Mouse (Mus musculus): ENCODE results near the gene Trpc4ap. TPM values are rescaled to one million over a fixed set of nuclear protein-coding genes. Genes with fewer than 3 reads are reported as not detected.

Trpc4ap gene
- polyA plus RNA-seq, 1 experiment from 2014 or later = 99.3 TPM

- under 1% methylated on average over 9 of the region's 9 CpGs for WGBS
- H3K4me2 ChIP-seq (ENCODE audit: low read depth, low read length) = peak overlapping the region; percentile 74
- no peaks in the 10 kb centered on the region for H3K36me3 ChIP-seq (ENCODE audit: control insufficient read depth, insufficient read depth, low read length)
- peaks cover 23% of the 10 kb centered on the region for H3K4me1 ChIP-seq (ENCODE audit: control insufficient read depth, insufficient read depth, low read length)
- no peaks in the 10 kb centered on the region for H3K27me3 ChIP-seq (replicated peaks; ENCODE audit: control insufficient read depth, insufficient read depth, low read length)
- peak overlapping the region; percentile 59 for H3K4me3 ChIP-seq (ENCODE audit: low read length)
- no peaks in the 10 kb centered on the region for H3K9me3 ChIP-seq (ENCODE audit: control insufficient read depth, low read length)
- peak overlapping the region; percentile 25; the same call in 1 of the 2 replicates for H3K27ac ChIP-seq (ENCODE audit: low read length)
- H3K9ac ChIP-seq (ENCODE audit: low read depth, low read length) = peak overlapping the region; percentile 76
- ATAC-seq = no peak
Measured at GRCm38 (mm10) chr2:155592854-155593283, 99.3 kb downstream of the Trpc4ap start.

DNA sequence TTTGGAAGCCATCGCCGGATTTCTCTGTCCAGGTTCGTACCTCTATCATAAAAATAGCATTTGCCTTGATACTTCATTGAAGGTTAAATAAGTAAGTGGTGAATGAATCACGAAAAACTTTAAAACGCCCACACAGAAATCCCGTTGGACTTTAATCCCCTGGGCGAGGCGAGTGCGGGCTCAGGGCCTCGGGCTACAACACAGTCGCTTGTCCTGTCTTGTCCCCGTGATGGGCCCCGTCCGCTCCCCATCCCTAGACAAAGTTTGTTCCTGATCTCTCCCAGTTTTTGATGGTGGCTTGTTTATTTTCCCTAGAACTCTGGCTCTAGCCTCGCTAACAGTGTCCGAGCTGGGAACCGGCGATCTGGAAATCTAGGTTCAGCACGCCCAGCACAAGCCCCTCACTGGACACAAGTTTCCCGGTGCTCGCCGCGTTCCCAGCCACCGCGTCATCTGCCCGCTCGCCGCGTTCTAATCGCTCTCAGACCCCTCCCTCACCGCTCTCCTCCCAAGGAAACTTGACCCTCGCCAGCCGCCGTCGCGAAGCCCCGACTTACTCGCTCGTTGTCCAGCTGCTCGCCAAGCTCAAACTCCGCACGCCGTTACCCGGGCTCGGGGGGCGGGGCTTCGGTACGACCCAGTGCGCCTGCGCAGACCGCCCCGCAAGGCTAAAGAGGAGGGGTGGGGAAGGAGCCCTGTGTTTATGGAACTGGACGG is 99.9 kb downstream of the Trpc4ap start, which contains the start of gene Gss:
TSS of gene Gss (minus strand) at position 674 of the 717 bp plus-strand sequence.
- H3K4me2 ChIP-seq (ENCODE audit: low read depth, low read length) = peak within 1 kb of the TSS; percentile 74
- H3K27ac ChIP-seq (ENCODE audit: low read length) = peak within 1 kb of the TSS; percentile 93
- peaks cover 23% of the 10 kb centered on the region for H3K4me1 ChIP-seq (ENCODE audit: control insufficient read depth, insufficient read depth, low read length)
- H3K36me3 ChIP-seq (ENCODE audit: control insufficient read depth, insufficient read depth, low read length) = no peaks in the 10 kb centered on the region
- H3K9me3 ChIP-seq (ENCODE audit: control insufficient read depth, low read length) = no peaks in the 10 kb centered on the region
- under 1% methylated on average over 53 of the region's 53 CpGs for WGBS
- peak; percentile 85 for ATAC-seq
- no peaks in the 10 kb centered on the region for H3K27me3 ChIP-seq (replicated peaks; ENCODE audit: control insufficient read depth, insufficient read depth, low read length)
- H3K4me3 ChIP-seq (ENCODE audit: low read length) = peak within 1 kb of the TSS; percentile 59
- peak within 1 kb of the TSS; percentile 76 for H3K9ac ChIP-seq (ENCODE audit: low read depth, low read length)

- peak overlapping the region; percentile 59 for H3K4me3 ChIP-seq (ENCODE audit: low read length)
- H3K9ac ChIP-seq (ENCODE audit: low read depth, low read length) = peak overlapping the region; percentile 76
- ATAC-seq = 0 out of 2 replicates have a peak, but pooled peaks have one; percentile 15
- peak overlapping the region; percentile 74 for H3K4me2 ChIP-seq (ENCODE audit: low read depth, low read length)
- no peaks in the 10 kb centered on the region for H3K36me3 ChIP-seq (ENCODE audit: control insufficient read depth, insufficient read depth, low read length)
- peaks cover 23% of the 10 kb centered on the region for H3K4me1 ChIP-seq (ENCODE audit: control insufficient read depth, insufficient read depth, low read length)
- 5% methylated on average over 6 of the region's 6 CpGs for WGBS
- no peaks in the 10 kb centered on the region for H3K9me3 ChIP-seq (ENCODE audit: control insufficient read depth, low read length)
- H3K27ac ChIP-seq (ENCODE audit: low read length) = peak overlapping the region; percentile 93
- no peaks in the 10 kb centered on the region for H3K27me3 ChIP-seq (replicated peaks; ENCODE audit: control insufficient read depth, insufficient read depth, low read length)
Measured at GRCm38 (mm10) chr2:155591676-155592075, 100.5 kb downstream of the Trpc4ap start.

DNA sequence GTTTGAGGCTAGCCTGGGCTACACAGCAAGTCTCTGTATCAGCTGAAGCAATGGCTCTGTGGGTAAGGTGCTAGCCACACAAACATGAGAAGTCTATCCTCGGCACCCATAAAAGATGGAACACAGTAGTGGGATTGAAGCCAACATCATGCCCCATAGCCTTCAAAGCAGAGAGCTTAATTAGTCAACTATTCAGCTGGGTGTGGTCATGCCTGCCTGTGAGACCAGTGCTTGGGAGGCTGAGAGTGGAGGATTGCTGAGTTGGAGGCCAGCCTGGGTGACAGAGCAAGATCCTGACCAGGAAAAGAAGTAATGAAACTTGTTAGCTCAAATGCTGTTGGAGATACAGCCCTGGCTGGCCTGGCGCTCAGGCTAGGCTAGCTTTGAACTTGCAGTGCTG is 101.3 kb downstream of the Trpc4ap start:
- Histone ChIP-seq H3K27me3 (replicated peaks; ENCODE audit: control insufficient read depth, insufficient read depth, low read length) (no peaks in the 10 kb centered on the region), H3K36me3 (ENCODE audit: control insufficient read depth, insufficient read depth, low read length) (no peaks in the 10 kb centered on the region), H3K9me3 (ENCODE audit: control insufficient read depth, low read length) (no peaks in the 10 kb centered on the region), H3K27ac (ENCODE audit: low read length) (peak overlapping the region; percentile 93), H3K9ac (ENCODE audit: low read depth, low read length) (0 out of 2 replicates have a peak overlapping the region, but pooled peaks have one; percentile 76), H3K4me1 (ENCODE audit: control insufficient read depth, insufficient read depth, low read length) (peaks cover 23% of the 10 kb centered on the region), H3K4me3 (ENCODE audit: low read length) (peak overlapping the region; percentile 59; the same call in 1 of the 2 replicates), H3K4me2 (ENCODE audit: low read depth, low read length) (peak overlapping the region; percentile 74)
- 79% methylated on average over 2 of the region's 2 CpGs for WGBS
- peak; percentile 20; the same call in 1 of the 2 replicates for ATAC-seq

DNA sequence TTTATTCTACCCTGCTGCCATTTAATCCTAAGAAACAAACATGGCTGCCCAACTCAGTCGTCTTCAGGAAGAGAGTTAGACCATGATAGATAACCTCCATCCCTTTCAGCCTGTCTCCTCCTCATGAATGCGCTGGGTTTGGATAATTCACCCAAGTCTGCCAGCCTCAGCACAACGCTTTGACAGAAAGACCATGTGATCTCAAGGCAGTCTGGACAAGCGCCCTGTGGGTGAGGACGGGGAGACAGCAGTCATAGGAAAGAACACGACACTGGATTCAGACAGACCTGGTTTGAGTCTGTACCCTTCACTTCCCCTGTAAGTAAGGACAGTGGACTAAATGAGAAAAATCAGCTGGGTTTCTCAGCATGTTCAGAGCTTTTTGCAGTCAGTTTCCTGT is 102.7 kb downstream of the Trpc4ap start:
- H3K4me1 ChIP-seq (ENCODE audit: control insufficient read depth, insufficient read depth, low read length) = peaks cover 23% of the 10 kb centered on the region
- WGBS = 75% methylated on average over 6 of the region's 6 CpGs
- 0 out of 2 replicates have a peak overlapping the region, but pooled peaks have one; percentile 6 for H3K9ac ChIP-seq (ENCODE audit: low read depth, low read length)
- no peaks in the 10 kb centered on the region for H3K9me3 ChIP-seq (ENCODE audit: control insufficient read depth, low read length)
- peak overlapping the region; percentile 80 for H3K27ac ChIP-seq (ENCODE audit: low read length)
- no peak overlapping the region for H3K4me3 ChIP-seq (ENCODE audit: low read length)
- no peaks in the 10 kb centered on the region for H3K36me3 ChIP-seq (ENCODE audit: control insufficient read depth, insufficient read depth, low read length)
- ATAC-seq = no peak
- no peak overlapping the region for H3K4me2 ChIP-seq (ENCODE audit: low read depth, low read length)
- H3K27me3 ChIP-seq (replicated peaks; ENCODE audit: control insufficient read depth, insufficient read depth, low read length) = no peaks in the 10 kb centered on the region

GRCm38 (mm10) chr2:155588136-155588535 is 104.0 kb downstream of the Trpc4ap start:
- Histone ChIP-seq H3K4me1 (ENCODE audit: control insufficient read depth, insufficient read depth, low read length) (peaks cover 22% of the 10 kb centered on the region), H3K9me3 (ENCODE audit: control insufficient read depth, low read length) (no peaks in the 10 kb centered on the region), H3K4me2 (ENCODE audit: low read depth, low read length) (no peak overlapping the region), H3K27ac (ENCODE audit: low read length) (no peak overlapping the region), H3K9ac (ENCODE audit: low read depth, low read length) (no peak overlapping the region), H3K27me3 (replicated peaks; ENCODE audit: control insufficient read depth, insufficient read depth, low read length) (no peaks in the 10 kb centered on the region), H3K36me3 (ENCODE audit: control insufficient read depth, insufficient read depth, low read length) (no peaks in the 10 kb centered on the region), H3K4me3 (ENCODE audit: low read length) (no peak overlapping the region)
- no peak for ATAC-seq
- 82% methylated on average over 3 of the region's 3 CpGs for WGBS

GRCm38 (mm10) chr2:155585486-155585885 is 106.7 kb downstream of the Trpc4ap start:
- no peak overlapping the region for H3K27ac ChIP-seq (ENCODE audit: low read length)

GRCm38 (mm10) chr2:155585082-155585481 is 107.1 kb downstream of the Trpc4ap start:
- Histone ChIP-seq H3K9me3 (ENCODE audit: control insufficient read depth, low read length) (no peaks in the 10 kb centered on the region), H3K27me3 (replicated peaks; ENCODE audit: control insufficient read depth, insufficient read depth, low read length) (no peaks in the 10 kb centered on the region), H3K4me2 (ENCODE audit: low read depth, low read length) (no peak overlapping the region), H3K4me3 (ENCODE audit: low read length) (no peak overlapping the region), H3K27ac (ENCODE audit: low read length) (no peak overlapping the region), H3K9ac (ENCODE audit: low read depth, low read length) (no peak overlapping the region), H3K36me3 (ENCODE audit: control insufficient read depth, insufficient read depth, low read length) (no peaks in the 10 kb centered on the region), H3K4me1 (ENCODE audit: control insufficient read depth, insufficient read depth, low read length) (peaks cover under 1% of the 10 kb centered on the region; the same call in 1 of the 2 replicates)
- WGBS = 88% methylated on average over 9 of the region's 9 CpGs
- no peak for ATAC-seq

More at GRCm38 (mm10) chr2:155585486-155585885, 106.7 kb downstream of the Trpc4ap start:
- Histone ChIP-seq H3K4me3 (ENCODE audit: low read length) (no peak overlapping the region), H3K9me3 (ENCODE audit: control insufficient read depth, low read length) (no peaks in the 10 kb centered on the region), H3K4me2 (ENCODE audit: low read depth, low read length) (no peak overlapping the region), H3K27me3 (replicated peaks; ENCODE audit: control insufficient read depth, insufficient read depth, low read length) (no peaks in the 10 kb centered on the region), H3K36me3 (ENCODE audit: control insufficient read depth, insufficient read depth, low read length) (no peaks in the 10 kb centered on the region), H3K4me1 (ENCODE audit: control insufficient read depth, insufficient read depth, low read length) (peaks cover 4% of the 10 kb centered on the region; the same call in 1 of the 2 replicates), H3K9ac (ENCODE audit: low read depth, low read length) (no peak overlapping the region)
- peak; percentile 28 for ATAC-seq
- WGBS = 64% methylated on average over 10 of the region's 10 CpGs
